Mouse (Mus musculus) CD4-positive, CD25-positive, alpha-beta regulatory T cell, adult 4 months (primary cell): ENCODE data around the gene Asrgl1. TPM values are rescaled to one million over a fixed set of nuclear protein-coding genes. Genes with fewer than 3 reads are reported as not detected.

Source experiments
- ATAC-seq: one replicate; pipeline ENCODE4 v1.8.0; 2017
- polyA plus RNA-seq, 2 experiments: library from polyadenylated mRNA; unstranded; fragments of 100-300 nt; shearing (Covaris generic); gene quantifications; one replicate each; pipeline ENCODE4 v1.2.1; 2017

Gene Asrgl1
- polyA plus RNA-seq, 2 experiments from 2014 or later: 33.5 to 34.3 TPM

GRCm38 (mm10) chr19:9070316-9070715 lies 65.1 kb downstream of the Asrgl1 start:
- ATAC-seq: no peak

- ATAC-seq: peak; percentile 6
Measured at GRCm38 (mm10) chr19:9069687-9070307, 65.6 kb downstream of the Asrgl1 start.

GRCm38 (mm10) chr19:9067292-9067691 lies 68.1 kb downstream of the Asrgl1 start:
- peak; percentile 45 for ATAC-seq

GRCm38 (mm10) chr19:9065621-9066561 lies 69.5 kb downstream of the Asrgl1 start:
- ATAC-seq: peak; percentile 69

- ATAC-seq: no peak
Measured at GRCm38 (mm10) chr19:9063831-9064230, 71.6 kb downstream of the Asrgl1 start.

GRCm38 (mm10) chr19:9062822-9063221 lies 72.6 kb downstream of the Asrgl1 start:
- ATAC-seq: no peak

GRCm38 (mm10) chr19:9061221-9061893 lies 74.1 kb downstream of the Asrgl1 start:
- ATAC-seq: no peak

GRCm38 (mm10) chr19:9060103-9060502 lies 75.3 kb downstream of the Asrgl1 start:
- ATAC-seq: no peak

Other genes with a start within 250 kb of the Asrgl1 start
- 100 to 1,000 TPM; 102 to 103 TPM for gene 1810009A15Rik, start 246.8 kb downstream of the Asrgl1 start, polyA plus RNA-seq
- gene Gm49416, start 246.7 kb downstream of the Asrgl1 start, polyA plus RNA-seq: not detected
- 10 to 100 TPM in 1 of 2 experiments, 1 to 10 TPM in 1; 8.7 to 12.2 TPM for gene Ints5, start 242.6 kb downstream of the Asrgl1 start, polyA plus RNA-seq
- 10 to 100 TPM; 50.2 to 83.9 TPM for gene Ganab, start 237.6 kb downstream of the Asrgl1 start, polyA plus RNA-seq
- 10 to 100 TPM; 18.4 to 19.6 TPM for gene B3gat3, start 215.3 kb downstream of the Asrgl1 start, polyA plus RNA-seq
- 1 to 10 TPM; 5.1 to 9.2 TPM for gene Rom1, start 206.3 kb downstream of the Asrgl1 start, polyA plus RNA-seq
- 10 to 100 TPM; 18.7 to 24.9 TPM for gene Eml3, start 206.1 kb downstream of the Asrgl1 start, polyA plus RNA-seq
- 100 to 1,000 TPM in 1 of 2 experiments, 10 to 100 TPM in 1; 81.7 to 126 TPM for gene Mta2, start 193.8 kb downstream of the Asrgl1 start, polyA plus RNA-seq
- 10 to 100 TPM; 30.3 to 67.9 TPM for gene Tut1, start 181.8 kb downstream of the Asrgl1 start, polyA plus RNA-seq
- gene Eef1g, start 168.6 kb downstream of the Asrgl1 start, polyA plus RNA-seq: 100 to 1,000 TPM; 667 to 787 TPM
- gene Ahnak, start 146.4 kb downstream of the Asrgl1 start, polyA plus RNA-seq: 10 to 100 TPM; 45.2 to 48.9 TPM
- not detected for gene Scgb1a1, start 47.7 kb downstream of the Asrgl1 start, polyA plus RNA-seq